Mouse (Mus musculus) ES-E14 (cell line): Measurements from ENCODE around the gene Psd4.

Experiments
- CHD2 ChIP-seq: IDR thresholded peaks from 2 replicates; pipeline ENCODE4 v1.6.1; 2014; ENCODE audit warnings: mild to moderate bottlenecking, low read depth, low read length, inconsistent platforms
- HCFC1 ChIP-seq: IDR thresholded peaks from 2 replicates; pipeline ENCODE4 v1.6.1; 2012; ENCODE audit warnings: low read length, inconsistent platforms, borderline replicate concordance; ENCODE audit not compliant: insufficient read depth
- ZNF384 ChIP-seq: IDR thresholded peaks from 2 replicates; pipeline ENCODE4 v1.6.1; 2012; ENCODE audit warnings: low read depth, low read length, inconsistent platforms

DNA sequence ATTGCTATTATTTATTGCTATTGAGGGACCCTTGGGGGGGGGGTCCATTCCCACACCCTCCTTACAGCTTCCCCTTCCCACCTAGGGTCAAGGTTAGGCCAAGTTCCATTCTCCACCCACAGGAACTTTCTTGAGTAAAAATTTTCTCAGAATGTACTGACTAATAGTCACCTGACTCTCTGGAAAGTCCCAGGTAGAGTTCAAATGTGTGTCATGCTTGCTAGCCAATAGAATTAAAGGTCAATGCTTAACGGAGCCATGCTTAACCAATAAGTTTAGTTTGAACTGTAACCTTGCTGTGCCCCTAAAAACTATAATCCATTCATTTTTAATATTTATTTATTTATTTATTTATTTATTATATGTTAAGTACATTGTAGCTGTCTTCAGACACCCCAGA lies 8.0 kb upstream of the Psd4 start:
- TF ChIP-seq HCFC1 (no peak), ZNF384 (no peak), CHD2 (no peak)
